Mouse (Mus musculus) MEL (cell line): ENCODE measurements around the gene Sergef. TPM values are rescaled to one million over a fixed set of nuclear protein-coding genes. Genes with fewer than 3 reads are reported as not detected.

Source experiments
- DNase-seq: peaks from one replicate; pipeline ENCODE4 v3.0.0; 2011; ENCODE audit warnings: low read depth, low spot score
- H3K27ac ChIP-seq: 2 replicates; pipeline ENCODE4 v1.5.1; 2012; ENCODE audit warnings: low read depth, mild to moderate bottlenecking, control low read depth, low read length, moderate library complexity; ENCODE audit not compliant: control insufficient read depth
- H3K27me3 ChIP-seq, 2 experiments: fragments of 150-350 bp in 1 of 2; sonication (generic) in 1 of 2; 2 replicates each; pipeline ENCODE4 v1.6.1; 2012; ENCODE audit warnings: low read length in 2 of 2, mild to moderate bottlenecking in 2 of 2, improper control_type of control experiment in 1 of 2, moderate library complexity in 1 of 2; ENCODE audit not compliant: insufficient read depth in 2 of 2, control insufficient read depth in 1 of 2
- H3K36me3 ChIP-seq, 2 experiments: 2 replicates each; pipeline ENCODE4 v1.6.1; 2012 to 2014; ENCODE audit warnings: low read length in 2 of 2, improper control_type of control experiment in 1 of 2, inconsistent platforms in 1 of 2, mild to moderate bottlenecking in 1 of 2; ENCODE audit not compliant: insufficient read depth in 2 of 2, control insufficient read depth in 1 of 2
- H3K4me1 ChIP-seq, 2 experiments: fragments of 150-350 bp in 1 of 2; sonication (generic) in 1 of 2; 2 replicates each; pipeline ENCODE4 v1.6.1; 2012; ENCODE audit warnings: low read length in 2 of 2, improper control_type of control experiment in 1 of 2, mild to moderate bottlenecking in 1 of 2; ENCODE audit not compliant: insufficient read depth in 2 of 2, control insufficient read depth in 1 of 2
- H3K4me3 ChIP-seq, 2 experiments: fragments of 150-350 bp in 1 of 2; sonication (generic) in 1 of 2; 2 replicates each; pipeline ENCODE4 v1.5.1; 2012; ENCODE audit warnings: low read depth in 2 of 2, low read length in 2 of 2, mild to moderate bottlenecking in 2 of 2, moderate library complexity in 2 of 2, control low read depth in 1 of 2, improper control_type of control experiment in 1 of 2; ENCODE audit not compliant: control insufficient read depth in 1 of 2, insufficient read depth in 1 of 2
- H3K79me2 ChIP-seq: 2 replicates; pipeline ENCODE4 v1.6.1; 2012; ENCODE audit warnings: mild to moderate bottlenecking, low read length, moderate library complexity; ENCODE audit not compliant: control insufficient read depth, poor library complexity, insufficient read depth
- H3K9ac ChIP-seq: 2 replicates; pipeline ENCODE4 v1.6.1; 2012; ENCODE audit warnings: low read depth, mild to moderate bottlenecking, control low read depth, low read length, moderate library complexity; ENCODE audit not compliant: control insufficient read depth, poor library complexity, severe bottlenecking
- H3K9me3 ChIP-seq: fragments of 150-350 bp; sonication (generic); replicated peaks from 2 replicates; pipeline ENCODE4 v1.6.1; 2012; ENCODE audit warnings: mild to moderate bottlenecking, low read length, improper control_type of control experiment, moderate library complexity; ENCODE audit not compliant: insufficient read depth
- BHLHE40 ChIP-seq: IDR thresholded peaks from 2 replicates; pipeline ENCODE4 v1.6.1; 2012; ENCODE audit warnings: low read depth, mild to moderate bottlenecking, inconsistent platforms, low read length, improper control_type of control experiment, borderline replicate concordance
- ELF1 ChIP-seq: IDR thresholded peaks from 2 replicates; pipeline ENCODE4 v1.6.1; 2014; ENCODE audit warnings: low read depth, mild to moderate bottlenecking, inconsistent platforms, low read length, improper control_type of control experiment, moderate library complexity
- EP300 ChIP-seq, 2 experiments: IDR thresholded peaks; 2 replicates each; pipeline ENCODE4 v1.6.1; 2011; ENCODE audit warnings: improper control_type of control experiment in 2 of 2, low read length in 2 of 2, low read depth in 1 of 2, mild to moderate bottlenecking in 1 of 2
- ETS1 ChIP-seq: IDR thresholded peaks from 2 replicates; pipeline ENCODE4 v1.6.1; 2012; ENCODE audit warnings: low read depth, mild to moderate bottlenecking, inconsistent platforms, low read length, improper control_type of control experiment, moderate library complexity
- HCFC1 ChIP-seq: IDR thresholded peaks from 2 replicates; pipeline ENCODE4 v1.6.1; 2012; ENCODE audit warnings: low read depth, mild to moderate bottlenecking, inconsistent platforms, low read length, improper control_type of control experiment, moderate library complexity
- MAFK ChIP-seq: IDR thresholded peaks from 2 replicates; pipeline ENCODE4 v1.6.1; 2011; ENCODE audit warnings: low read depth, mild to moderate bottlenecking, low read length, improper control_type of control experiment, borderline replicate concordance
- MAX ChIP-seq: IDR thresholded peaks from 2 replicates; pipeline ENCODE4 v1.6.1; 2011; ENCODE audit warnings: low read length, improper control_type of control experiment
- MAZ ChIP-seq: IDR thresholded peaks from 2 replicates; pipeline ENCODE4 v1.6.1; 2012; ENCODE audit warnings: low read depth, mild to moderate bottlenecking, inconsistent platforms, low read length, improper control_type of control experiment
- MEF2A ChIP-seq: IDR thresholded peaks from 2 replicates; pipeline ENCODE4 v1.6.1; 2014; ENCODE audit warnings: low read depth, mild to moderate bottlenecking, inconsistent platforms, low read length, improper control_type of control experiment; ENCODE audit not compliant: poor library complexity, insufficient replicate concordance, severe bottlenecking; ENCODE audit errors: extremely low read depth
- MYB ChIP-seq: IDR thresholded peaks from 2 replicates; pipeline ENCODE4 v1.6.1; 2011; ENCODE audit warnings: mild to moderate bottlenecking, low read depth, low read length, improper control_type of control experiment
- MYC ChIP-seq: IDR thresholded peaks from 2 replicates; pipeline ENCODE4 v1.6.1; 2011; ENCODE audit warnings: low read depth, mild to moderate bottlenecking, low read length, improper control_type of control experiment, moderate library complexity
- POLR2AphosphoS2 ChIP-seq: IDR thresholded peaks from 2 replicates; pipeline ENCODE4 v1.6.1; 2011; ENCODE audit warnings: low read length, improper control_type of control experiment
- POLR2AphosphoS5 ChIP-seq: IDR thresholded peaks from 2 replicates; pipeline ENCODE4 v1.6.1; 2012; ENCODE audit warnings: low read depth, borderline replicate concordance, mild to moderate bottlenecking, inconsistent platforms, low read length, moderate library complexity, mixed read lengths
- SIN3A ChIP-seq: IDR thresholded peaks from 2 replicates; pipeline ENCODE4 v1.6.1; 2012; ENCODE audit warnings: low read length, improper control_type of control experiment, inconsistent platforms
- SMC3 ChIP-seq: IDR thresholded peaks from 2 replicates; pipeline ENCODE4 v1.6.1; 2011; ENCODE audit warnings: low read depth, low read length, improper control_type of control experiment
- TAL1 ChIP-seq: IDR thresholded peaks from 2 replicates; pipeline ENCODE4 v1.6.1; 2012; ENCODE audit warnings: mild to moderate bottlenecking, inconsistent platforms, low read length, moderate library complexity, mixed read lengths
- USF1 ChIP-seq: IDR thresholded peaks from 2 replicates; pipeline ENCODE4 v1.6.1; 2014; ENCODE audit warnings: low read depth, mild to moderate bottlenecking, inconsistent platforms, low read length, improper control_type of control experiment, moderate library complexity
- ZC3H11A ChIP-seq: IDR thresholded peaks from 2 replicates; pipeline ENCODE4 v1.6.1; 2012; ENCODE audit warnings: low read depth, mild to moderate bottlenecking, inconsistent platforms, low read length, improper control_type of control experiment
- ZNF384 ChIP-seq: IDR thresholded peaks from 2 replicates; pipeline ENCODE4 v1.6.1; 2012; ENCODE audit warnings: low read depth, mild to moderate bottlenecking, inconsistent platforms, low read length, improper control_type of control experiment
- polyA plus RNA-seq, 2 experiments: library from polyadenylated mRNA; stranded (reverse) in 1 of 2; unstranded in 1 of 2; fragments of >175 nt in 1 of 2; fragments of >200 nt in 1 of 2; gene quantifications; 2 replicates each; pipeline versions ENCODE4 v1.2.1 to v1.2.4; 2012; ENCODE audit warnings: low replicate concordance in 2 of 2, low read depth in 1 of 2; ENCODE audit not compliant: insufficient read length in 2 of 2, insufficient read depth in 1 of 2, missing spikeins in 1 of 2
- total RNA-seq: library from RNA; depleted of rRNA; stranded (reverse); fragments of 300-350 nt; gene quantifications from 2 replicates; pipeline ENCODE4 v1.2.3, GENCODE M21; 2012

Sergef gene
- total and polyA plus RNA-seq, 3 experiments = 7.6 to 11.7 TPM; not detected in 1

DNA sequence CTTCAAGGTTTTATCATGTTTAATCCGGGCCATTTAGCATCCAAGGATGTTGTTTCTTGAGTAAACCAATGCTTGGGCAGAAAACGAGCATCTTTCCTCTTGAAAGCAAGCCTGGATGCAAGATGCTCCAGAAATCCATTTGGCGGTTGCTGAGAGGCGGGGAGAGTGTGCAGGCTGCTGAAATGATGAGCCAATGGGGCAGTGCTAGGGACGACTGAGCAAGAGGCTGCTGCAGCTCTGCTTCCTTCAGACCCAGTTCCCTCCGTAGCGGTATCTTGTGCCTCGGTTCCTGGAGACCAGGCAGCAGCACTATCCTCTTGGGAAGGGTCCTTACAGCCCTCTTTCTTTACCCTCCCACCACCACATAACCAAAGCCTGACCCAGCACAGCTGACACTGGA lies 177.3 kb downstream of the Sergef start:
- no peak for TF ChIP-seq SIN3A
- no peak for TF ChIP-seq HCFC1
- TF ChIP-seq, all 39 proteins: peak for 0
- H3K79me2 ChIP-seq = no peaks in the 10 kb centered on the region
- no peaks in the 10 kb centered on the region for H3K27me3 ChIP-seq
- no peak overlapping the region for H3K9ac ChIP-seq
- no peak for DNase-seq
- H3K27ac ChIP-seq = no peak overlapping the region
- no peak overlapping the region for H3K4me3 ChIP-seq
- no peaks in the 10 kb centered on the region for H3K9me3 ChIP-seq
- no peaks in the 10 kb centered on the region for H3K36me3 ChIP-seq
- 0 out of 4 replicates have a peak, but pooled peaks cover 0 to 3% of the 10 kb centered on the region in 2 experiments for H3K4me1 ChIP-seq

DNA sequence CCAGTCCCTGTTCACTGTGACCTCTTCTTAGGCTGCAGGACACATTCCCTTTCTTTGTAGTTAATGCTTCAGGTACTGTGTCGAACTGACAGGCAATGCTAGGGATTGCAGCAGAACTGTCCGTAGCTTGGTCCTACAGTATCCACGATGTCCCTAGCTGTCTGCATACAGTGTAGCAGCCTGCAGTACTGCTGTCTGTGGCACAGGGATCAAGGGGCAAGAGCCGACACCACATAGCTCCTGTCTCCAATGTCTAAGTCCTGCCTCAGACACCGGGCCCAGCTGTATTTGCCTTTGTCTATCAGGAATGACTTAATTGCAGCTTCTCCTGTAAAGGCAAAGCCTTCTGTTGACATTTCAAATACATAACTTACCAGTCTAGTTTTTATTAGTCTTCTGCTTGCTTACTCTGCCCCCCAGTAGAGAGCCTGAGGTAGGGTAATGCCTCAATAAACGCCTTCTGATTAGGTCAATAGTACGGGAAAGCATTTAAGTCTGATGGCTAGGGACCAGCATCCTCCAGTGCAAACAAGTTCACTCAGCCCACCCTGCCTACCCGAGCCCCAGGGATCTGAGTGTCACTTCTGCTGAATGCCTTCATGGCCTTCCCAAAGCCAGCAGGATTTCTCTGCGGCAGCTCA lies 179.9 kb downstream of the Sergef start:
- TF ChIP-seq HCFC1 (no peak), POLR2AphosphoS5 (no peak), MYB (no peak), TAL1 (no peak), USF1 (no peak), ZC3H11A (no peak), ETS1 (no peak), MAFK (no peak), POLR2AphosphoS2 (no peak), BHLHE40 (no peak), SMC3 (no peak), EP300 (IDR thresholded peaks at IDR 0.05; ENCODE audit: low read depth in 1 of 2, low read length in 2 of 2) (no peak), ZNF384 (no peak), ELF1 (no peak), MAZ (no peak), MAX (no peak), MEF2A (no peak), MYC (no peak)
- H3K4me1 ChIP-seq = 0 out of 4 replicates have a peak, but pooled peaks cover 0 to 3% of the 10 kb centered on the region in 2 experiments
- H3K4me3 ChIP-seq = no peak overlapping the region
- no peak overlapping the region for H3K9ac ChIP-seq
- no peaks in the 10 kb centered on the region for H3K9me3 ChIP-seq
- no peaks in the 10 kb centered on the region for H3K36me3 ChIP-seq
- H3K79me2 ChIP-seq = no peaks in the 10 kb centered on the region
- H3K27ac ChIP-seq = no peak overlapping the region
- no peaks in the 10 kb centered on the region for H3K27me3 ChIP-seq
- no peak for DNase-seq
